25 mouse cellular contexts compared by ENCODE assay signal in genomic region chr13:12337752-12338151, GRCm38 (mm10). TPM values are rescaled to one million over a fixed set of nuclear protein-coding genes. Genes with fewer than 3 reads are reported as not detected.
DNase-seq lines count a peak whose midpoint lies in the region; ATAC-seq and TF ChIP-seq lines count a peak whose summit lies in the region.
"Had no signal": no experiment of that assay in that cellular context is flagged by ENCODE, and none has a peak within 500 bp of the region (broad histone marks: within the 10 kb centered on the region; RNA-seq: fewer than 3 reads in every experiment).

No protein-coding gene starts in this region.

- H3K4me1 ChIP-seq in heart, embryonic 10.5 days = peaks cover 41% of the 10 kb centered on the region
- H3K4me1 ChIP-seq in heart, postnatal 0 days (ENCODE audit: control insufficient read depth, insufficient read depth) = peaks cover 24% of the 10 kb centered on the region; the same call in 1 of the 2 replicates
- H3K4me1 ChIP-seq in liver, embryonic 11.5 days (replicated peaks; ENCODE audit: control insufficient read depth, insufficient read depth, low read length) = no peaks in the 10 kb centered on the region; the same call in 1 of the 2 replicates
- H3K4me1 ChIP-seq in forebrain, embryonic 15.5 days = peaks cover 4% of the 10 kb centered on the region

- no peaks in the 10 kb centered on the region for H3K9me3 ChIP-seq in heart, embryonic 10.5 days
- H3K9me3 ChIP-seq in heart, postnatal 0 days (replicated peaks; ENCODE audit: control insufficient read depth, low read length) = no peaks in the 10 kb centered on the region
- no peaks in the 10 kb centered on the region for H3K9me3 ChIP-seq in liver, embryonic 11.5 days (ENCODE audit: control insufficient read depth, low read length)
- H3K9me3 ChIP-seq in forebrain, embryonic 15.5 days = no peaks in the 10 kb centered on the region
- H3K9me3 ChIP-seq: embryonic facial prominence, embryonic 12.5 days; forebrain, embryonic 13.5 days; hindbrain, embryonic 10.5 days had no signal

- 49% methylated on average over 7 of the region's 7 CpGs for WGBS in heart, embryonic 10.5 days
- 45% methylated on average over 7 of the region's 7 CpGs for WGBS in heart, postnatal 0 days
- WGBS in liver, embryonic 11.5 days = 83% methylated on average over 7 of the region's 7 CpGs
- WGBS in forebrain, embryonic 15.5 days = 89% methylated on average over 7 of the region's 7 CpGs

- TF ChIP-seq EP300 in heart, postnatal 0 days (IDR thresholded peaks at IDR 0.05; ENCODE audit: low read depth) = peak; percentile 96

- peak overlapping the region; percentile 66 for H3K9ac ChIP-seq in heart, postnatal 0 days (replicated peaks; ENCODE audit: low read depth, low read length)
- H3K9ac ChIP-seq in liver, embryonic 11.5 days (ENCODE audit: low read depth, low read length) = no peak overlapping the region
- no peak overlapping the region for H3K9ac ChIP-seq in forebrain, embryonic 15.5 days (replicated peaks)
- H3K9ac ChIP-seq: embryonic facial prominence, embryonic 12.5 days; forebrain, embryonic 13.5 days; liver, postnatal 0 days had no signal

- ATAC-seq in heart, postnatal 0 days (ENCODE audit: insufficient read depth, low read depth) = peak; percentile 81
- no peak for ATAC-seq in liver, embryonic 11.5 days (replicated peaks; ENCODE audit: low FRiP score)
- no peak for ATAC-seq in forebrain, embryonic 15.5 days (replicated peaks)
- ATAC-seq: forebrain, embryonic 13.5 days; liver, postnatal 0 days had no signal

- no peak for TF ChIP-seq CTCF in heart, postnatal 0 days (IDR thresholded peaks at IDR 0.05; ENCODE audit: low read depth)
- no peak for TF ChIP-seq CTCF in layer of hippocampus, adult 2 months (conservative IDR thresholded peaks at IDR 0.05)

- H3K27ac ChIP-seq in heart, embryonic 10.5 days = peak overlapping the region; percentile 91
- H3K27ac ChIP-seq in heart, postnatal 0 days (ENCODE audit: low read depth) = peak overlapping the region; percentile 96
- no peak overlapping the region for H3K27ac ChIP-seq in liver, embryonic 11.5 days (ENCODE audit: low read depth, low read length)
- H3K27ac ChIP-seq in forebrain, embryonic 15.5 days (replicated peaks) = no peak overlapping the region
- H3K27ac ChIP-seq in layer of hippocampus, adult 2 months = no peak overlapping the region
- H3K27ac ChIP-seq: embryonic facial prominence, embryonic 12.5 days; forebrain, embryonic 13.5 days; hindbrain, embryonic 10.5 days; kidney, postnatal 0 days; stomach, postnatal 0 days had no signal

- peak overlapping the region; percentile 69 for H3K4me2 ChIP-seq in heart, postnatal 0 days (ENCODE audit: low read depth, low read length)
- no peak overlapping the region for H3K4me2 ChIP-seq in liver, embryonic 11.5 days
- H3K4me2 ChIP-seq in forebrain, embryonic 15.5 days (replicated peaks) = no peak overlapping the region
- H3K4me2 ChIP-seq: embryonic facial prominence, embryonic 12.5 days; forebrain, embryonic 13.5 days had no signal

- peak overlapping the region; percentile 70 for H3K4me3 ChIP-seq in heart, embryonic 10.5 days
- peak overlapping the region; percentile 66 for H3K4me3 ChIP-seq in heart, postnatal 0 days (ENCODE audit: low read depth, low read length)
- H3K4me3 ChIP-seq in liver, embryonic 11.5 days (ENCODE audit: low read depth, low read length) = no peak overlapping the region
- H3K4me3 ChIP-seq in forebrain, embryonic 15.5 days = no peak overlapping the region
- H3K4me3 ChIP-seq in layer of hippocampus, adult 2 months = no peak overlapping the region
- H3K4me3 ChIP-seq: embryonic facial prominence, embryonic 12.5 days; erythroblast, embryonic 14.5 days; forebrain, embryonic 13.5 days; hindbrain, embryonic 10.5 days; megakaryocyte, embryonic 14.5 days had no signal

- H3K36me3 ChIP-seq in heart, embryonic 10.5 days = peaks cover 11% of the 10 kb centered on the region; the same call in 1 of the 2 replicates
- no peaks in the 10 kb centered on the region for H3K36me3 ChIP-seq in heart, postnatal 0 days (replicated peaks; ENCODE audit: control insufficient read depth, insufficient read depth, low read length)
- no peaks in the 10 kb centered on the region for H3K36me3 ChIP-seq in liver, embryonic 11.5 days (ENCODE audit: control insufficient read depth, insufficient read depth, low read length)
- H3K36me3 ChIP-seq in forebrain, embryonic 15.5 days = no peaks in the 10 kb centered on the region
- H3K36me3 ChIP-seq: embryonic facial prominence, embryonic 12.5 days; hindbrain, embryonic 10.5 days had no signal

- H3K27me3 ChIP-seq in heart, embryonic 10.5 days (ENCODE audit: insufficient read depth, poor library complexity, severe bottlenecking) = no peaks in the 10 kb centered on the region
- no peaks in the 10 kb centered on the region for H3K27me3 ChIP-seq in heart, postnatal 0 days (ENCODE audit: control insufficient read depth, insufficient read depth, low read length)
- peaks cover 4% of the 10 kb centered on the region; the same call in 1 of the 2 replicates for H3K27me3 ChIP-seq in liver, embryonic 11.5 days (replicated peaks; ENCODE audit: control insufficient read depth, insufficient read depth, low read length)
- no peaks in the 10 kb centered on the region for H3K27me3 ChIP-seq in forebrain, embryonic 15.5 days
- H3K27me3 ChIP-seq: embryonic facial prominence, embryonic 12.5 days had no signal

- intact Hi-C loops in gastrocnemius, postnatal 36 days (cut with DNase I) = no loop called here

- DNase-seq in gastrocnemius, adult 18-20 months (ENCODE audit: low spot score) = peak; percentile 51
- no peak for DNase-seq in gastrocnemius, postnatal 36 days
- DNase-seq in heart, embryonic 10.5 days (ENCODE audit: low spot score) = peak; percentile 95
- DNase-seq in heart, postnatal 0 days (ENCODE audit: low spot score) = peak; percentile 96
- peak; percentile 60 for DNase-seq in skeletal muscle tissue, adult 2 months (ENCODE audit: low read depth, low spot score)
- DNase-seq in liver, embryonic 11.5 days (ENCODE audit: low spot score) = no peak
- no peak for DNase-seq in layer of hippocampus, adult 2 months (ENCODE audit: low spot score in 2 of 2)
- DNase-seq: adrenal gland, postnatal 10 days; cerebellum, adult 9-10 months; kidney, adult 18-20 months; layer of hippocampus, postnatal 36 days; liver; liver, postnatal 0 days; midbrain, embryonic 14.5 days; right cerebral cortex, postnatal 25 days; thymus, postnatal 14 days had no signal

RNA-seq across cellular contexts. Expression of gene Actn2, which starts 2.8 kb away (rescaled TPM):
- total RNA-seq in gastrocnemius, adult 18-20 months (2021) = 1,000 to 10,000 TPM; 1,284 to 1,493 TPM
- 1,000 to 10,000 TPM; 1,044 to 1,453 TPM for total RNA-seq in gastrocnemius, postnatal 36 days (2021)
- polyA plus RNA-seq in heart, embryonic 10.5 days (2016; fragmentation: Nextera tagmentation; extraction: Ambion mirVana) = 647 and 1,387 TPM in 2 replicates
- total RNA-seq in heart, postnatal 0 days (2014; rRNA removed; ENCODE audit: low replicate concordance) = 1,276 and 1,578 TPM in 2 replicates
- polyA plus RNA-seq in heart, postnatal 0 days (2015; fragmentation: Nextera tagmentation; extraction: Ambion mirVana) = 2,012 and 2,143 TPM in 2 replicates
- 2.0 and 7.2 TPM in 2 replicates for polyA plus RNA-seq in liver, embryonic 11.5 days (2014; fragmentation: Nextera tagmentation; extraction: Ambion mirVana)
- polyA plus RNA-seq in forebrain, embryonic 15.5 days (2015; fragmentation: Nextera tagmentation; extraction: Ambion mirVana) = 2.4 and 2.6 TPM in 2 replicates
- total RNA-seq in layer of hippocampus, adult 2 months (2021) = 10 to 100 TPM; 22.4 to 23.1 TPM
- total RNA-seq: common myeloid progenitor, adult 5-6 weeks had no signal
- polyA plus RNA-seq: erythroblast, embryonic 14.5 days had no signal

RNA-seq across cellular contexts. Expression of gene Heatr1, which starts 57.1 kb away (rescaled TPM):
- 10 to 100 TPM; 13.8 to 18.1 TPM for total RNA-seq in gastrocnemius, adult 18-20 months (2021)
- 10 to 100 TPM; 13.7 to 14.1 TPM for total RNA-seq in gastrocnemius, postnatal 36 days (2021)
- 21.1 and 25.7 TPM in 2 replicates for polyA plus RNA-seq in heart, embryonic 10.5 days (2016; fragmentation: Nextera tagmentation; extraction: Ambion mirVana)
- 6.5 and 9.3 TPM in 2 replicates for total RNA-seq in heart, postnatal 0 days (2014; rRNA removed; ENCODE audit: low replicate concordance)
- polyA plus RNA-seq in heart, postnatal 0 days (2015; fragmentation: Nextera tagmentation; extraction: Ambion mirVana) = 3.3 and 3.5 TPM in 2 replicates
- polyA plus RNA-seq in liver, embryonic 11.5 days (2014; fragmentation: Nextera tagmentation; extraction: Ambion mirVana) = 48.8 and 56.7 TPM in 2 replicates
- polyA plus RNA-seq in forebrain, embryonic 15.5 days (2015; fragmentation: Nextera tagmentation; extraction: Ambion mirVana) = 13.7 and 15.6 TPM in 2 replicates
- total RNA-seq in layer of hippocampus, adult 2 months (2021) = 10 to 100 TPM; 28.9 to 36.9 TPM

Comparison
In these comparisons a context has a peak if more than half of its experiments do, and no peak if none do; other contexts are left out.
1. DNase-seq: peak in gastrocnemius, adult 18-20 months (single experiment), heart, embryonic 10.5 days (single experiment), heart, postnatal 0 days (single experiment) and skeletal muscle tissue, adult 2 months (single experiment); none in gastrocnemius, postnatal 36 days (0 of 2), liver, embryonic 11.5 days (single experiment) and layer of hippocampus, adult 2 months (0 of 2).
2. H3K27ac ChIP-seq: peak in heart, embryonic 10.5 days (single experiment) and heart, postnatal 0 days (single experiment); none in liver, embryonic 11.5 days (single experiment), forebrain, embryonic 15.5 days (single experiment) and layer of hippocampus, adult 2 months (single experiment).
3. H3K4me3 ChIP-seq: peak in heart, embryonic 10.5 days (single experiment) and heart, postnatal 0 days (single experiment); none in liver, embryonic 11.5 days (single experiment), forebrain, embryonic 15.5 days (single experiment) and layer of hippocampus, adult 2 months (single experiment).
4. RNA of gene Actn2, which starts 2.8 kb away (total RNA-seq): 1,284 to 1,493 TPM in gastrocnemius, adult 18-20 months, 1,044 to 1,453 TPM in gastrocnemius, postnatal 36 days and 1,276 to 1,578 TPM in heart, postnatal 0 days; 22.4 to 23.1 TPM in layer of hippocampus, adult 2 months; every median in the first group is over 10 times any median in the second.